Mouse (Mus musculus): Measurements from ENCODE around the gene Gtpbp8.

GRCm38 (mm10) chr16:44692541-44692940 lies 53.6 kb downstream of the Gtpbp8 start:
- TF ChIP-seq CTCF (IDR thresholded peaks at IDR 0.05) (no peak), POLR2A (IDR thresholded peaks at IDR 0.05; ENCODE audit: insufficient read depth, low read depth, low read length) (no peak)
